Mouse (Mus musculus) gastrocnemius, adult 18-20 months (tissue): Measurements from ENCODE around the gene Samd1. TPM values are rescaled to one million over a fixed set of nuclear protein-coding genes. Genes with fewer than 3 reads are reported as not detected.
"Not testable (repeated sequence)": the region's sequence is repeated elsewhere in the genome, so short reads cannot be mapped to it uniquely, and the experiment has no call there.

Source experiments
- DNase-seq: peaks from one replicate; pipeline ENCODE4 v3.0.0; 2021; ENCODE audit warnings: low spot score
- total RNA-seq, 2 experiments: library from RNA; stranded (reverse); gene quantifications; 2 replicates each; pipeline ENCODE4 v1.2.3; 2021

The Samd1 gene
- total RNA-seq, 2 experiments from 2014 or later, result 12.3 to 16.9 TPM

GRCm38 (mm10) chr8:83982449-83982848, 15.0 kb upstream of the Samd1 start:
- DNase-seq, result no peak

- not testable (repeated sequence) for DNase-seq
Observed at GRCm38 (mm10) chr8:83983222-83983621, 14.2 kb upstream of the Samd1 start.

- DNase-seq, result no peak
Observed at GRCm38 (mm10) chr8:83989243-83989642, 8.2 kb upstream of the Samd1 start.

- DNase-seq, result no peak
Observed at GRCm38 (mm10) chr8:83990170-83990569, 7.3 kb upstream of the Samd1 start.

- DNase-seq, result no peak
Observed at GRCm38 (mm10) chr8:83992488-83992887, 5.0 kb upstream of the Samd1 start.

- DNase-seq, result no peak
Observed at GRCm38 (mm10) chr8:83994030-83994429, 3.4 kb upstream of the Samd1 start.

- DNase-seq, result no peak
Observed at GRCm38 (mm10) chr8:83995973-83996372, 1.5 kb upstream of the Samd1 start.

GRCm38 (mm10) chr8:83996567-83997505, 636 bp upstream of the Samd1 start:
- peak; percentile 89 for DNase-seq

GRCm38 (mm10) chr8:83998231-83999056, 972 bp downstream of the Samd1 start:
- DNase-seq, result no peak

GRCm38 (mm10) chr8:83999057-83999705, 1.7 kb downstream of the Samd1 start:
- no peak for DNase-seq

GRCm38 (mm10) chr8:83999825-84000224, 2.4 kb downstream of the Samd1 start:
- no peak for DNase-seq

GRCm38 (mm10) chr8:84001281-84002000, 4.0 kb downstream of the Samd1 start, which contains the start of gene 1700067K01Rik:
Gene 1700067K01Rik (plus strand): TSS chr8:84001502.
- DNase-seq, result no peak

GRCm38 (mm10) chr8:84002957-84003611, 5.6 kb downstream of the Samd1 start:
- DNase-seq, result no peak

- DNase-seq, result no peak
Observed at GRCm38 (mm10) chr8:84003612-84004246, 6.3 kb downstream of the Samd1 start.

GRCm38 (mm10) chr8:84004533-84005201, 7.2 kb downstream of the Samd1 start:
- DNase-seq, result peak; percentile 96

GRCm38 (mm10) chr8:84005502-84005901, 8.0 kb downstream of the Samd1 start:
- not testable (repeated sequence) for DNase-seq

- no peak for DNase-seq
Observed at GRCm38 (mm10) chr8:84008362-84008761, 10.9 kb downstream of the Samd1 start.

GRCm38 (mm10) chr8:84009876-84010275, 12.4 kb downstream of the Samd1 start:
- DNase-seq, result peak; percentile 87
